Mouse (Mus musculus): ENCODE results near the gene Mrtfb. TPM values are rescaled to one million over a fixed set of nuclear protein-coding genes. Genes with fewer than 3 reads are reported as not detected.
A peak's percentile ranks its signal among the peaks of the same experiment; 100 is the strongest.
"Not testable (repeated sequence)": the region's sequence is repeated elsewhere in the genome, so short reads cannot be mapped to it uniquely, and the experiment has no call there.

The Mrtfb gene
- polyA plus RNA-seq, 1 experiment from 2014 or later, result 11.5 TPM

- H3K27ac ChIP-seq (replicated peaks), result no peak overlapping the region
- WGBS, result 44% methylated on average over 3 of the region's 3 CpGs
- H3K4me2 ChIP-seq, result no peak overlapping the region
- peaks cover 18% of the 10 kb centered on the region for H3K4me1 ChIP-seq (replicated peaks)
- H3K9me3 ChIP-seq, result no peaks in the 10 kb centered on the region
- no peak overlapping the region for H3K9ac ChIP-seq
- no peaks in the 10 kb centered on the region; the same call in 1 of the 2 replicates for H3K36me3 ChIP-seq
- ATAC-seq (ENCODE audit: low read depth), result 0 out of 2 replicates have a peak, but pooled peaks have one; percentile 46
- H3K4me3 ChIP-seq, result no peak overlapping the region
- no peaks in the 10 kb centered on the region for H3K27me3 ChIP-seq
Observed at GRCm38 (mm10) chr16:13331898-13332297, 75.6 kb downstream of the Mrtfb start.

GRCm38 (mm10) chr16:13332536-13332935, 76.3 kb downstream of the Mrtfb start:
- Histone ChIP-seq H3K9ac (no peak overlapping the region), H3K36me3 (no peaks in the 10 kb centered on the region; the same call in 1 of the 2 replicates), H3K4me1 (replicated peaks) (peaks cover 18% of the 10 kb centered on the region), H3K9me3 (no peaks in the 10 kb centered on the region), H3K27ac (replicated peaks) (no peak overlapping the region), H3K4me2 (no peak overlapping the region), H3K27me3 (no peaks in the 10 kb centered on the region), H3K4me3 (no peak overlapping the region)
- WGBS, result 96% methylated on average over 2 of the region's 2 CpGs
- no peak for ATAC-seq (ENCODE audit: low read depth)

- H3K9ac ChIP-seq, result no peak overlapping the region
- WGBS, result 82% methylated on average over 5 of the region's 5 CpGs
Observed at GRCm38 (mm10) chr16:13333781-13334341, 77.6 kb downstream of the Mrtfb start.

GRCm38 (mm10) chr16:13336503-13337230, 80.4 kb downstream of the Mrtfb start:
- Histone ChIP-seq H3K27me3 (no peaks in the 10 kb centered on the region), H3K9ac (no peak overlapping the region), H3K4me1 (replicated peaks) (0 out of 2 replicates have a peak, but pooled peaks cover 4% of the 10 kb centered on the region), H3K36me3 (no peaks in the 10 kb centered on the region), H3K4me2 (no peak overlapping the region), H3K9me3 (no peaks in the 10 kb centered on the region), H3K27ac (replicated peaks) (no peak overlapping the region), H3K4me3 (no peak overlapping the region)
- 77% methylated on average over 5 of the region's 5 CpGs for WGBS
- no peak for ATAC-seq (ENCODE audit: low read depth)

More at GRCm38 (mm10) chr16:13333781-13334341, 77.6 kb downstream of the Mrtfb start:
- Histone ChIP-seq H3K36me3 (no peaks in the 10 kb centered on the region), H3K9me3 (no peaks in the 10 kb centered on the region), H3K4me3 (no peak overlapping the region), H3K27ac (replicated peaks) (no peak overlapping the region), H3K4me1 (replicated peaks) (peaks cover 18% of the 10 kb centered on the region), H3K27me3 (no peaks in the 10 kb centered on the region), H3K4me2 (no peak overlapping the region)
- ATAC-seq (ENCODE audit: low read depth), result no peak

- no peak for ATAC-seq (ENCODE audit: low read depth)
- WGBS, result 86% methylated on average over 4 of the region's 4 CpGs
- no peak overlapping the region for H3K27ac ChIP-seq (replicated peaks)
Observed at GRCm38 (mm10) chr16:13338094-13338493, 81.8 kb downstream of the Mrtfb start.

GRCm38 (mm10) chr16:13339433-13339832, 83.2 kb downstream of the Mrtfb start:
- no peak overlapping the region for H3K4me3 ChIP-seq
- WGBS, result 88% methylated on average over 6 of the region's 6 CpGs

More at GRCm38 (mm10) chr16:13338094-13338493, 81.8 kb downstream of the Mrtfb start:
- no peaks in the 10 kb centered on the region for H3K9me3 ChIP-seq
- no peaks in the 10 kb centered on the region for H3K27me3 ChIP-seq
- H3K4me2 ChIP-seq, result no peak overlapping the region
- H3K36me3 ChIP-seq, result no peaks in the 10 kb centered on the region
- H3K4me1 ChIP-seq (replicated peaks), result no peaks in the 10 kb centered on the region
- no peak overlapping the region for H3K4me3 ChIP-seq
- H3K9ac ChIP-seq, result no peak overlapping the region

GRCm38 (mm10) chr16:13345822-13346221, 89.5 kb downstream of the Mrtfb start:
- ATAC-seq (ENCODE audit: low read depth); H3K27me3 ChIP-seq; H3K9ac ChIP-seq; H3K9me3 ChIP-seq; H3K4me3 ChIP-seq; H3K36me3 ChIP-seq; H3K27ac ChIP-seq (replicated peaks); H3K4me2 ChIP-seq; H3K4me1 ChIP-seq (replicated peaks): not testable (repeated sequence)
- 97% methylated on average over 2 of the region's 2 CpGs for WGBS

More at GRCm38 (mm10) chr16:13339433-13339832, 83.2 kb downstream of the Mrtfb start:
- Histone ChIP-seq H3K4me2 (no peak overlapping the region), H3K4me1 (replicated peaks) (no peaks in the 10 kb centered on the region), H3K36me3 (no peaks in the 10 kb centered on the region), H3K9ac (no peak overlapping the region), H3K27ac (replicated peaks) (no peak overlapping the region), H3K27me3 (no peaks in the 10 kb centered on the region), H3K9me3 (no peaks in the 10 kb centered on the region)
- ATAC-seq (ENCODE audit: low read depth), result no peak

- no peak for ATAC-seq (ENCODE audit: low read depth)
- H3K27ac ChIP-seq (replicated peaks), result no peak overlapping the region
- no peak overlapping the region for H3K4me2 ChIP-seq
- peaks cover 10% of the 10 kb centered on the region for H3K4me1 ChIP-seq (replicated peaks)
- WGBS, result 94% methylated on average over 4 of the region's 4 CpGs
- no peaks in the 10 kb centered on the region for H3K36me3 ChIP-seq
- H3K4me3 ChIP-seq, result no peak overlapping the region
- H3K27me3 ChIP-seq, result no peaks in the 10 kb centered on the region
- no peak overlapping the region for H3K9ac ChIP-seq
- no peaks in the 10 kb centered on the region for H3K9me3 ChIP-seq
Observed at GRCm38 (mm10) chr16:13350729-13351128, 94.4 kb downstream of the Mrtfb start.

GRCm38 (mm10) chr16:13351268-13351667, 95.0 kb downstream of the Mrtfb start:
- no peak for ATAC-seq (ENCODE audit: low read depth)
- Histone ChIP-seq H3K9ac (no peak overlapping the region), H3K27ac (replicated peaks) (no peak overlapping the region), H3K9me3 (no peaks in the 10 kb centered on the region), H3K27me3 (no peaks in the 10 kb centered on the region), H3K4me3 (no peak overlapping the region), H3K4me1 (replicated peaks) (peaks cover 10% of the 10 kb centered on the region), H3K36me3 (no peaks in the 10 kb centered on the region), H3K4me2 (no peak overlapping the region)

- Histone ChIP-seq H3K36me3 (no peaks in the 10 kb centered on the region), H3K4me3 (no peak overlapping the region), H3K27ac (replicated peaks) (no peak overlapping the region), H3K4me1 (replicated peaks) (peaks cover 33% of the 10 kb centered on the region), H3K4me2 (no peak overlapping the region), H3K27me3 (no peaks in the 10 kb centered on the region), H3K9ac (no peak overlapping the region), H3K9me3 (no peaks in the 10 kb centered on the region)
- ATAC-seq (ENCODE audit: low read depth), result no peak
- 58% methylated on average over 4 of the region's 4 CpGs for WGBS
Observed at GRCm38 (mm10) chr16:13353927-13354326, 97.6 kb downstream of the Mrtfb start.

GRCm38 (mm10) chr16:13354431-13354830, 98.2 kb downstream of the Mrtfb start:
- Histone ChIP-seq H3K4me2 (no peak overlapping the region), H3K36me3 (no peaks in the 10 kb centered on the region), H3K4me3 (no peak overlapping the region), H3K27me3 (no peaks in the 10 kb centered on the region), H3K9ac (no peak overlapping the region), H3K27ac (replicated peaks) (no peak overlapping the region), H3K9me3 (no peaks in the 10 kb centered on the region), H3K4me1 (replicated peaks) (peaks cover 38% of the 10 kb centered on the region)
- WGBS, result 69% methylated on average over 5 of the region's 5 CpGs
- ATAC-seq (ENCODE audit: low read depth), result no peak

- Histone ChIP-seq H3K4me1 (replicated peaks) (peaks cover 45% of the 10 kb centered on the region), H3K9ac (peak overlapping the region; percentile 62), H3K27me3 (no peaks in the 10 kb centered on the region), H3K9me3 (no peaks in the 10 kb centered on the region), H3K4me3 (peak overlapping the region; percentile 32), H3K27ac (replicated peaks) (peak overlapping the region; percentile 83), H3K4me2 (peak overlapping the region; percentile 57), H3K36me3 (no peaks in the 10 kb centered on the region)
- 18% methylated on average over 15 of the region's 15 CpGs for whole genome bisulfite sequencing
- peak; percentile 84 for ATAC-seq (ENCODE audit: low read depth)
Observed at GRCm38 (mm10) chr16:13357806-13358679, 101.8 kb downstream of the Mrtfb start.
